Comparison of ENCODE assay signal across 15 mouse cellular contexts in genomic region chr15:27994870-27995269, GRCm38 (mm10). TPM values are rescaled to one million over a fixed set of nuclear protein-coding genes. Genes with fewer than 3 reads are reported as not detected.
DNase-seq lines count a peak whose midpoint lies in the region; ATAC-seq and TF ChIP-seq lines count a peak whose summit lies in the region.
"Had no signal": no experiment of that assay in that cellular context is flagged by ENCODE, and none has a peak within 500 bp of the region (broad histone marks: within the 10 kb centered on the region; RNA-seq: fewer than 3 reads in every experiment).

No protein-coding gene starts in this region.

- WGBS in forebrain, embryonic 13.5 days = 25% methylated on average over 13 of the region's 13 CpGs
- 38% methylated on average over 13 of the region's 13 CpGs for WGBS in forebrain, embryonic 16.5 days
- 51% methylated on average over 13 of the region's 13 CpGs for WGBS in kidney, postnatal 0 days

- no peak for ATAC-seq in forebrain, embryonic 13.5 days
- no peak for ATAC-seq in forebrain, embryonic 16.5 days
- no peak for ATAC-seq in kidney, postnatal 0 days (replicated peaks; ENCODE audit: low FRiP score, low read depth)
- ATAC-seq: forebrain, postnatal 0 days had no signal

- no peaks in the 10 kb centered on the region for H3K9me3 ChIP-seq in forebrain, embryonic 13.5 days (replicated peaks)
- H3K9me3 ChIP-seq in forebrain, embryonic 16.5 days (ENCODE audit: control insufficient read depth, low read length) = no peaks in the 10 kb centered on the region
- no peaks in the 10 kb centered on the region for H3K9me3 ChIP-seq in ES-Bruce4 (replicated peaks; ENCODE audit: control insufficient read depth, insufficient read depth, low read length, poor library complexity, severe bottlenecking)
- H3K9me3 ChIP-seq in kidney, postnatal 0 days (replicated peaks; ENCODE audit: low read length) = no peaks in the 10 kb centered on the region
- H3K9me3 ChIP-seq: embryonic facial prominence, embryonic 15.5 days; heart, embryonic 13.5 days; hindbrain, embryonic 12.5 days; lung, embryonic 15.5 days had no signal

- no peak overlapping the region for H3K4me2 ChIP-seq in forebrain, embryonic 13.5 days
- no peak overlapping the region for H3K4me2 ChIP-seq in forebrain, embryonic 16.5 days (ENCODE audit: low read length)
- peak overlapping the region; percentile 45 for H3K4me2 ChIP-seq in kidney, postnatal 0 days (ENCODE audit: low read length)
- H3K4me2 ChIP-seq: embryonic facial prominence, embryonic 15.5 days; heart, embryonic 13.5 days; hindbrain, embryonic 12.5 days had no signal

- H3K27ac ChIP-seq in forebrain, embryonic 13.5 days = no peak overlapping the region
- H3K27ac ChIP-seq in forebrain, embryonic 16.5 days (ENCODE audit: low read length) = no peak overlapping the region
- H3K27ac ChIP-seq in ES-Bruce4 (ENCODE audit: insufficient read depth, low read length) = peak overlapping the region; percentile 60; the same call in 1 of the 2 replicates
- peak overlapping the region; percentile 79 for H3K27ac ChIP-seq in kidney, postnatal 0 days
- H3K27ac ChIP-seq: embryonic facial prominence, embryonic 15.5 days; heart, embryonic 13.5 days; hindbrain, embryonic 12.5 days; lung, embryonic 15.5 days had no signal

- TF ChIP-seq CTCF in ES-Bruce4 (IDR thresholded peaks at IDR 0.05; ENCODE audit: low read depth, low read length) = no peak
- no peak for TF ChIP-seq CTCF in kidney, postnatal 0 days (IDR thresholded peaks at IDR 0.05; ENCODE audit: low read depth)

- no peak for TF ChIP-seq POLR2A in ES-Bruce4 (IDR thresholded peaks at IDR 0.05; ENCODE audit: insufficient read depth, low read length)

- no peak overlapping the region for H3K4me3 ChIP-seq in forebrain, embryonic 13.5 days
- no peak overlapping the region for H3K4me3 ChIP-seq in forebrain, embryonic 16.5 days (replicated peaks; ENCODE audit: low read length)
- H3K4me3 ChIP-seq in ES-Bruce4 (ENCODE audit: low read depth, low read length) = peak overlapping the region; percentile 42
- peak overlapping the region; percentile 26 for H3K4me3 ChIP-seq in kidney, postnatal 0 days (replicated peaks; ENCODE audit: low read depth, low read length)
- H3K4me3 ChIP-seq: embryonic facial prominence, embryonic 15.5 days; heart, embryonic 13.5 days; hindbrain, embryonic 12.5 days; lung, embryonic 15.5 days had no signal

- 0 out of 2 replicates have a peak overlapping the region, but pooled peaks have one; percentile 8 for H3K9ac ChIP-seq in forebrain, embryonic 13.5 days
- H3K9ac ChIP-seq in forebrain, embryonic 16.5 days (replicated peaks; ENCODE audit: low read depth, low read length) = no peak overlapping the region
- no peak overlapping the region for H3K9ac ChIP-seq in ES-Bruce4 (ENCODE audit: low read depth, poor library complexity, severe bottlenecking)
- 0 out of 2 replicates have a peak overlapping the region, but pooled peaks have one; percentile 10 for H3K9ac ChIP-seq in kidney, postnatal 0 days (ENCODE audit: low read depth, low read length)
- H3K9ac ChIP-seq: embryonic facial prominence, embryonic 15.5 days; forebrain, postnatal 0 days; heart, embryonic 13.5 days; hindbrain, embryonic 12.5 days; lung, embryonic 15.5 days had no signal

- 0 out of 2 replicates have a peak, but pooled peaks have one; percentile 7 for TF ChIP-seq EP300 in ES-Bruce4 (IDR thresholded peaks at IDR 0.05; ENCODE audit: insufficient read depth, low read depth, low read length)

- peaks cover 6% of the 10 kb centered on the region; the same call in 1 of the 2 replicates for H3K36me3 ChIP-seq in forebrain, embryonic 13.5 days (ENCODE audit: poor library complexity, severe bottlenecking)
- H3K36me3 ChIP-seq in forebrain, embryonic 16.5 days (ENCODE audit: control insufficient read depth, insufficient read depth) = no peaks in the 10 kb centered on the region
- H3K36me3 ChIP-seq in ES-Bruce4 (ENCODE audit: control insufficient read depth, insufficient read depth, low read length, poor library complexity, severe bottlenecking) = no peaks in the 10 kb centered on the region
- H3K36me3 ChIP-seq in kidney, postnatal 0 days (ENCODE audit: insufficient read depth, low read length) = 0 out of 2 replicates have a peak, but pooled peaks cover 5% of the 10 kb centered on the region
- H3K36me3 ChIP-seq: embryonic facial prominence, embryonic 15.5 days; lung, embryonic 15.5 days had no signal

- H3K4me1 ChIP-seq in forebrain, embryonic 13.5 days = peaks cover 78% of the 10 kb centered on the region
- H3K4me1 ChIP-seq in forebrain, embryonic 16.5 days (replicated peaks; ENCODE audit: control insufficient read depth, insufficient read depth, low read length) = peaks cover 53% of the 10 kb centered on the region
- peaks cover 11% of the 10 kb centered on the region for H3K4me1 ChIP-seq in ES-Bruce4 (ENCODE audit: control insufficient read depth, insufficient read depth, low read length)
- peaks cover 66% of the 10 kb centered on the region for H3K4me1 ChIP-seq in kidney, postnatal 0 days (replicated peaks; ENCODE audit: insufficient read depth, low read length)

- peak; percentile 56 to 59 for DNase-seq in cerebellum, postnatal 25 days
- no peak for DNase-seq in kidney, postnatal 0 days (ENCODE audit: low spot score)
- DNase-seq in thymus, adult 18-20 months = no peak
- no peak for DNase-seq in layer of hippocampus, postnatal 10 days (ENCODE audit: low spot score in 2 of 2)
- no peak for DNase-seq in spleen, adult 12 weeks (ENCODE audit: low spot score)
- DNase-seq: adrenal gland, adult 8-10 months; forebrain, postnatal 0 days; gastrocnemius, postnatal 14 days had no signal

- H3K27me3 ChIP-seq in forebrain, embryonic 13.5 days = no peaks in the 10 kb centered on the region
- H3K27me3 ChIP-seq in forebrain, embryonic 16.5 days (replicated peaks; ENCODE audit: control insufficient read depth, insufficient read depth, low read length) = no peaks in the 10 kb centered on the region
- no peaks in the 10 kb centered on the region for H3K27me3 ChIP-seq in ES-Bruce4 (ENCODE audit: control insufficient read depth, insufficient read depth, low read length, poor library complexity, severe bottlenecking)
- no peaks in the 10 kb centered on the region for H3K27me3 ChIP-seq in kidney, postnatal 0 days (ENCODE audit: insufficient read depth, low read length)
- H3K27me3 ChIP-seq: embryonic facial prominence, embryonic 15.5 days; heart, embryonic 13.5 days; hindbrain, embryonic 12.5 days; lung, embryonic 15.5 days had no signal

RNA-seq across cellular contexts. Expression of gene Trio, which starts 30.8 kb away (rescaled TPM):
- 36.0 and 39.4 TPM in 2 replicates for polyA plus RNA-seq in forebrain, embryonic 13.5 days (2015; fragmentation: Nextera tagmentation; extraction: Ambion mirVana)
- polyA plus RNA-seq in forebrain, embryonic 16.5 days (2015; fragmentation: Nextera tagmentation; extraction: Ambion mirVana) = 40.8 and 42.6 TPM in 2 replicates
- 52.5 and 62.2 TPM in 2 replicates for polyA plus RNA-seq in ES-Bruce4 (2011; ENCODE audit: insufficient read depth, insufficient read length, low read depth, missing spikeins)
- 17.4 and 19.9 TPM in 2 replicates for polyA plus RNA-seq in kidney, postnatal 0 days (2015; fragmentation: Nextera tagmentation; extraction: Ambion mirVana)
- total RNA-seq in layer of hippocampus, postnatal 10 days (2021) = 100 to 1,000 TPM; 206 to 216 TPM

Comparison
In these comparisons a context has a peak if more than half of its experiments do, and no peak if none do; other contexts are left out.
1. H3K9ac ChIP-seq: peak in forebrain, embryonic 13.5 days (single experiment) and kidney, postnatal 0 days (single experiment); none in forebrain, embryonic 16.5 days (single experiment) and ES-Bruce4 (single experiment).
2. H3K27ac ChIP-seq: peak in ES-Bruce4 (single experiment) and kidney, postnatal 0 days (single experiment); none in forebrain, embryonic 13.5 days (single experiment) and forebrain, embryonic 16.5 days (single experiment).
3. H3K4me3 ChIP-seq: peak in ES-Bruce4 (single experiment) and kidney, postnatal 0 days (single experiment); none in forebrain, embryonic 13.5 days (single experiment) and forebrain, embryonic 16.5 days (single experiment).
4. DNase-seq: peak in cerebellum, postnatal 25 days (2 of 2); none in kidney, postnatal 0 days (single experiment), thymus, adult 18-20 months (0 of 2), layer of hippocampus, postnatal 10 days (0 of 2) and spleen, adult 12 weeks (single experiment).